Mouse (Mus musculus) lung, postnatal 0 days (tissue): ENCODE measurements at regions not wholly inside any gene's neighbourhood (a gene's known extent, or its start where the extent isn't known, plus 50 kb on each side); places are given as distances from the start of the nearest gene placed in this dataset.

ENCODE experiments used
- CTCF ChIP-seq: IDR thresholded peaks from 2 replicates; pipeline ENCODE4 v1.5.1; 2016; ENCODE audit warnings: antibody characterized with exemption, mild to moderate bottlenecking
- EP300 ChIP-seq: IDR thresholded peaks from 2 replicates; pipeline ENCODE4 v1.6.1; 2016; ENCODE audit warnings: antibody characterized with exemption, mild to moderate bottlenecking, control low read depth

DNA sequence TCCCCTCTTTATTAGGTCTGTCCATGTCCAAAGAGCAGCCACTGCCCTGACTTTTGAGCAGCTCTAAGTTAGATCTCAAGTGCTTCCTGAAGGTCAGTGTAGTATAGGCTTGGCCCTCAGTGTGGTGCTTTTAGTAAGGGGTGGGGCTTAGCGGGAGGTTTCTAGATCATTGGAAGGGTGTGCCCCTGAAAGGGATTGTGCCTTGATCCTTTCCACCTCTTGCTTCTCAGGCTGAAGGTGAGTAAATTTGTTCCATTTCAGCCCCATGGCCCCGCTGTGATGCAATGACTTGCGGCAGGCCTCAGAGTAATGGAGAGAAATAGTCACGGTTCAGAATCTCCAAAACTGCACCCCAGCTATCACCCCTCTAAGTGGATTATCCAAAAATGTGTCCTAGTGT is 84.5 kb upstream of the Klf14 start:
- no peak for TF ChIP-seq EP300
- no peak for TF ChIP-seq CTCF
